Mouse (Mus musculus) kidney, postnatal 0 days (tissue): ENCODE results near the gene Olfr18. TPM values are rescaled to one million over a fixed set of nuclear protein-coding genes. Genes with fewer than 3 reads are reported as not detected.
"Not testable (repeated sequence)": the region's sequence is repeated elsewhere in the genome, so short reads cannot be mapped to it uniquely, and the experiment has no call there.

Experiments used
- ATAC-seq: fragments of 200-750 bp; cut with Nextera tagmentation; replicated peaks from 2 replicates; pipeline ENCODE4 v1.8.0; 2017; ENCODE audit warnings: low read depth, moderate number of reproducible peaks, moderate TSS enrichment, moderate library complexity; ENCODE audit not compliant: low FRiP score
- DNase-seq: peaks from one replicate; pipeline ENCODE4 v3.0.0-alpha.2; 2016; ENCODE audit warnings: low spot score
- H3K27ac ChIP-seq: fragments of 300-500 bp; sonication (generic); 2 replicates; pipeline ENCODE4 v1.5.1; 2014; ENCODE audit warnings: mild to moderate bottlenecking
- H3K27me3 ChIP-seq: fragments of 300-500 bp; sonication (generic); 2 replicates; pipeline ENCODE4 v1.6.1; 2014; ENCODE audit warnings: low read length, mixed read lengths; ENCODE audit not compliant: insufficient read depth
- H3K36me3 ChIP-seq: fragments of 300-500 bp; sonication (generic); 2 replicates; pipeline ENCODE4 v1.6.1; 2014; ENCODE audit warnings: low read length, mixed read lengths; ENCODE audit not compliant: insufficient read depth
- H3K4me1 ChIP-seq: fragments of 300-500 bp; sonication (generic); replicated peaks from 2 replicates; pipeline ENCODE4 v1.6.1; 2014; ENCODE audit warnings: antibody characterized with exemption, low read length, mixed read lengths; ENCODE audit not compliant: insufficient read depth
- H3K4me2 ChIP-seq: fragments of 300-500 bp; sonication (generic); 2 replicates; pipeline ENCODE4 v1.6.1; 2014; ENCODE audit warnings: mild to moderate bottlenecking, low read length, moderate library complexity, mixed read lengths
- H3K4me3 ChIP-seq: fragments of 300-500 bp; sonication (generic); replicated peaks from 2 replicates; pipeline ENCODE4 v1.5.1; 2014; ENCODE audit warnings: low read depth, low read length
- H3K9ac ChIP-seq: fragments of 300-500 bp; sonication (generic); 2 replicates; pipeline ENCODE4 v1.6.1; 2014; ENCODE audit warnings: low read depth, low read length
- H3K9me3 ChIP-seq: fragments of 300-500 bp; sonication (generic); replicated peaks from 2 replicates; pipeline ENCODE4 v1.6.1; 2016; ENCODE audit warnings: low read length, inconsistent platforms, mixed read lengths
- CTCF ChIP-seq: IDR thresholded peaks from 2 replicates; pipeline ENCODE4 v1.5.1; 2016; ENCODE audit warnings: antibody characterized with exemption, low read depth, mild to moderate bottlenecking, moderate library complexity
- WGBS: fragments of 180-500 bp; shearing (Covaris S2); extraction: QIAGEN DNeasy Blood & Tissue Kit; methylation state at CpG from one replicate; pipeline ENCODE4 v1.1.7; 2014; 5-methylcytosine and 5-hydroxymethylcytosine counted together
- polyA plus RNA-seq: library from polyadenylated mRNA; unstranded; fragments of >200 nt; fragmentation: Nextera tagmentation; extraction: Ambion mirVana; gene quantifications from 2 replicates; pipeline ENCODE4 v1.2.1, GENCODE M21; 2015

Olfr18 gene
- polyA plus RNA-seq, 1 experiment from 2014 or later = not detected

- no peak for TF ChIP-seq CTCF
- no peak overlapping the region for H3K4me3 ChIP-seq
- no peaks in the 10 kb centered on the region for H3K9me3 ChIP-seq
- 92% methylated on average over 4 of the region's 4 CpGs for WGBS
- H3K27ac ChIP-seq = no peak overlapping the region
- H3K9ac ChIP-seq = no peak overlapping the region
- no peaks in the 10 kb centered on the region for H3K27me3 ChIP-seq
- no peaks in the 10 kb centered on the region for H3K4me1 ChIP-seq
- peaks cover 19% of the 10 kb centered on the region for H3K36me3 ChIP-seq
- ATAC-seq = no peak
- no peak overlapping the region for H3K4me2 ChIP-seq
- no peak for DNase-seq
These were observed 12.6 kb upstream of the Olfr18 start for GRCm38 (mm10) chr9:20348501-20348900.

GRCm38 (mm10) chr9:20298232-20298631 is 37.7 kb downstream of the Olfr18 start, which contains the start of gene Olfr873:
Olfr873 (plus strand) TSS chr9:20298532.
- Histone ChIP-seq H3K4me3 (no peak within 1 kb of the TSS), H3K4me1 (no peaks in the 10 kb centered on the region), H3K4me2 (no peak within 1 kb of the TSS), H3K9ac (no peak within 1 kb of the TSS), H3K27me3 (no peaks in the 10 kb centered on the region), H3K9me3 (no peaks in the 10 kb centered on the region), H3K27ac (no peak within 1 kb of the TSS), H3K36me3 (no peaks in the 10 kb centered on the region)
- ATAC-seq = no peak
- no peak for TF ChIP-seq CTCF
- 77% methylated on average over 1 of the region's 1 CpGs for WGBS
- DNase-seq = no peak

- H3K9ac ChIP-seq, ATAC-seq, H3K4me1 ChIP-seq, H3K4me2 ChIP-seq, H3K9me3 ChIP-seq, DNase-seq, H3K27me3 ChIP-seq, H3K27ac ChIP-seq, H3K36me3 ChIP-seq, H3K4me3 ChIP-seq: not testable (repeated sequence)
- 80% methylated on average over 5 of the region's 5 CpGs for WGBS
These were observed 40.3 kb downstream of the Olfr18 start for GRCm38 (mm10) chr9:20295562-20295961.

- TF ChIP-seq CTCF = no peak
- H3K9ac ChIP-seq = no peak within 1 kb of the TSS
- H3K4me1 ChIP-seq = no peaks in the 10 kb centered on the region
- 82% methylated on average over 1 of the region's 1 CpGs for WGBS
- H3K4me2 ChIP-seq = no peak within 1 kb of the TSS
- H3K4me3 ChIP-seq = no peak within 1 kb of the TSS
- ATAC-seq (no peak), DNase-seq (no peak)
- H3K27ac ChIP-seq = no peak within 1 kb of the TSS
- no peaks in the 10 kb centered on the region for H3K27me3 ChIP-seq
- no peaks in the 10 kb centered on the region for H3K9me3 ChIP-seq
- no peaks in the 10 kb centered on the region for H3K36me3 ChIP-seq
These were observed 53.8 kb downstream of the Olfr18 start, which contains the start of gene Olfr39 for GRCm38 (mm10) chr9:20282051-20282450. Olfr39 (plus strand) TSS chr9:20282351.

Other genes starting within 250 kb of the Olfr18 start
- gene Olfr868, start 237.5 kb downstream of the Olfr18 start, polyA plus RNA-seq = not detected in 2 replicates
- not detected in 2 replicates for gene Olfr869, start 207.1 kb downstream of the Olfr18 start, polyA plus RNA-seq
- gene Olfr870, start 162.0 kb downstream of the Olfr18 start, polyA plus RNA-seq = not detected in 2 replicates
- not detected in 2 replicates for gene Olfr871, start 123.9 kb downstream of the Olfr18 start, polyA plus RNA-seq
- gene Olfr872, start 99.0 kb downstream of the Olfr18 start, polyA plus RNA-seq = not detected in 2 replicates
- not detected in 2 replicates for gene Olfr39, start 53.7 kb downstream of the Olfr18 start, polyA plus RNA-seq
- not detected in 2 replicates for gene Olfr873, start 37.6 kb downstream of the Olfr18 start, polyA plus RNA-seq
- gene Zfp560, start 49.1 kb upstream of the Olfr18 start, polyA plus RNA-seq = 46.2 and 60.2 TPM in 2 replicates
- gene Zfp26, start 124.1 kb upstream of the Olfr18 start, polyA plus RNA-seq = 13.5 and 15.3 TPM in 2 replicates
- gene Zfp426, start 156.7 kb upstream of the Olfr18 start, polyA plus RNA-seq = 18.2 and 19.3 TPM in 2 replicates
- 58.0 and 63.0 TPM in 2 replicates for gene Zfp266, start 185.3 kb upstream of the Olfr18 start, polyA plus RNA-seq
- 10.0 and 12.3 TPM in 2 replicates for gene Zfp846, start 245.2 kb upstream of the Olfr18 start, polyA plus RNA-seq